Mouse (Mus musculus) midbrain, embryonic 14.5 days (tissue): Measurements from ENCODE around the gene Zfp664. TPM values are rescaled to one million over a fixed set of nuclear protein-coding genes. Genes with fewer than 3 reads are reported as not detected.
A peak's percentile ranks its signal among the peaks of the same experiment; 100 is the strongest.

Experiments used
- ATAC-seq: fragments of 200-750 bp; cut with Nextera tagmentation; 2 replicates; pipeline ENCODE4 v1.8.0; 2017; ENCODE audit warnings: moderate number of reproducible peaks, moderate library complexity; ENCODE audit not compliant: low FRiP score, low TSS enrichment
- DNase-seq: peaks from one replicate; pipeline ENCODE4 v3.0.0-alpha.2; 2015
- H3K27ac ChIP-seq: fragments of 300-500 bp; sonication (generic); replicated peaks from 2 replicates; pipeline ENCODE4 v1.5.1; 2014; ENCODE audit warnings: mild to moderate bottlenecking, low read depth, low read length, moderate library complexity
- H3K27me3 ChIP-seq: fragments of 300-500 bp; sonication (generic); 2 replicates; pipeline ENCODE4 v1.6.1; 2014; ENCODE audit warnings: low read length, control low read depth, mixed read lengths; ENCODE audit not compliant: control insufficient read depth, insufficient read depth
- H3K36me3 ChIP-seq: fragments of 300-500 bp; sonication (generic); 2 replicates; pipeline ENCODE4 v1.6.1; 2014; ENCODE audit warnings: low read length, control low read depth; ENCODE audit not compliant: control insufficient read depth, insufficient read depth
- H3K4me1 ChIP-seq: fragments of 300-500 bp; sonication (generic); 2 replicates; pipeline ENCODE4 v1.6.1; 2014; ENCODE audit warnings: mild to moderate bottlenecking, antibody characterized with exemption, low read length, control low read depth; ENCODE audit not compliant: control insufficient read depth, insufficient read depth
- H3K4me2 ChIP-seq: fragments of 300-500 bp; sonication (generic); 2 replicates; pipeline ENCODE4 v1.6.1; 2014; ENCODE audit warnings: mild to moderate bottlenecking, low read length, moderate library complexity
- H3K4me3 ChIP-seq: fragments of 300-500 bp; sonication (generic); replicated peaks from 2 replicates; pipeline ENCODE4 v1.5.1; 2014; ENCODE audit warnings: low read depth, low read length
- H3K9ac ChIP-seq: fragments of 300-500 bp; sonication (generic); replicated peaks from 2 replicates; pipeline ENCODE4 v1.6.1; 2014; ENCODE audit warnings: mild to moderate bottlenecking, low read length, moderate library complexity
- H3K9me3 ChIP-seq: fragments of 300-500 bp; sonication (generic); 2 replicates; pipeline ENCODE4 v1.6.1; 2016; ENCODE audit warnings: low read length, control low read depth, mixed read lengths; ENCODE audit not compliant: control insufficient read depth
- WGBS: fragments of 180-500 bp; shearing (Covaris S2); extraction: QIAGEN DNeasy Blood & Tissue Kit; methylation state at CpG from one replicate; pipeline ENCODE4 v1.1.7; 2014; 5-methylcytosine and 5-hydroxymethylcytosine counted together
- polyA plus RNA-seq: library from polyadenylated mRNA; unstranded; fragments of >200 nt; fragmentation: Nextera tagmentation; extraction: Ambion mirVana; gene quantifications from 2 replicates; pipeline ENCODE4 v1.2.1, GENCODE M21; 2014

Zfp664 gene
- polyA plus RNA-seq, result 87.3 and 107 TPM in 2 replicates

DNA sequence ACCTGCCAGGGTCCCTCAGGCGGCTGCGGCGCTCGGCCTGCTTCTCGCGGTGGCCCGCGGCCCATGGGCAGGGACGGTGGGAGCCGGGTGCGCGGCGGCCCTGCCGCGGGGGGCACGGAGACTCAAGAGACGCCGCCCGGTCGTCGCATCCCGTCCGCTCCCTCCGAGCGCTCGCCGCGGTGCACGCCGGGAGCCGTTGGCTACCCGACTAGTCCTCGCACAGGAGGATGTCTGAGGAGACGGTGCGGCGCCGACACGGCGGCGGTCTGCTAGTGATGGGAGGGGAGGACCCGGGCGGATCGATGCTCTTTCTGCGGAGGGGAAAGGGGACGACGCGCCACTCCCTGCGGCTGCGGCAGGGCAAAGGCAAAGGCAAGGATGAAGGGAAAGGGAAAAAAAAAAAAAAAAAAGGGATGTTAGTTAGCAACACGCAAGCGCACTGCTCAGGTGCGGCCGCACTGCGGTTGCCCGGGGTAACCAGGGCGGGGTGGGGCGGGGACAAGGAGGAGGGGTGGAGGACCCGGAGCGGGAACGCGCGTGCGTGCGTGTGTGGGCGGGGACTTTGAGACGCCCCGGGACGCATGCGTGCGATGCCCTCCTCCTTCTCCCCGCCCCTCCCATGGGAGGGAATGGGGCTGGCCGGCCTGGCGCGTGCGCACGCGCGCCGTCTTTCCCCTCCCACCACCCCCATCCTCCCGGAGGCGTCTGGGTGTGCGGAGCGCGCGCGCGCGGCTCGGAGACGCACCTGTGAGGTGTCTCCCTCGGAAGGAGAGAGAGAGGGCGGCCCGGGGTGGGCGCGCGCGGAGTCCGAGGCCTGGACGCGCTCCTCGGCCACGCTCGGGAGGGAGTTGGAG is at the start of gene Zfp664, which contains the start of gene Ccdc92:
Zfp664 (plus strand) TSS at position 679 of the 854 bp plus-strand sequence.
Ccdc92 (minus strand) TSS at position 412 of the 854 bp plus-strand sequence.
- Histone ChIP-seq H3K36me3 (peaks cover 5% of the 10 kb centered on the region; the same call in 1 of the 2 replicates), H3K9me3 (no peaks in the 10 kb centered on the region), H3K4me3 (peak within 1 kb of the TSS; percentile 88), H3K27me3 (no peaks in the 10 kb centered on the region), H3K4me2 (peak within 1 kb of the TSS; percentile 89), H3K4me1 (peaks cover 35% of the 10 kb centered on the region), H3K27ac (peak within 1 kb of the TSS; percentile 94), H3K9ac (peak within 1 kb of the TSS; percentile 95)
- WGBS, result under 1% methylated on average over 98 of the region's 103 CpGs
- ATAC-seq (peak; percentile 93), DNase-seq (peak; percentile 100)

DNA sequence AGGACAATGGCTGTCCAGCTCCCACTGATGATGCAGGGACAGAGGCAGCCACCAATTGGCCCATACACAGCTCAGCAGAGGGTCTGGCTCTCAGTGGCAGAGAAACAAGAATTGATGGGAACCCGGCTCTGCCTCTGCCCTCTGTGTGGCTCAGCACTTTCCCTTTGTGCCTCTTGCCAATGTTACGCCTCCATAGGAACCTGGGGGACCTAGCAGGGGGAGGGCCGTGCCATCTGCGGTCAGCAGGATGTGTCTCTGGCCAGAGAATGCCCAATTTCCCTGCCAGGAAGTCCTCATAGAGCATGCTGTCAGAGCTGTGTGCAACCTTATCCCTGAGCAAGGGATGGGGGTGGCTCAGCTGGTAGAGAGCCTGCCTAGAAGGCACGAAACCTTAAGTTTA is 47.7 kb upstream of the Zfp664 start:
- H3K9me3 ChIP-seq, result no peaks in the 10 kb centered on the region
- ATAC-seq (no peak), DNase-seq (no peak)
- H3K9ac ChIP-seq, result no peak overlapping the region
- no peak overlapping the region for H3K4me3 ChIP-seq
- H3K27me3 ChIP-seq, result no peaks in the 10 kb centered on the region
- no peak overlapping the region for H3K4me2 ChIP-seq
- no peaks in the 10 kb centered on the region for H3K36me3 ChIP-seq
- no peak overlapping the region for H3K27ac ChIP-seq
- 72% methylated on average over 5 of the region's 5 CpGs for WGBS
- H3K4me1 ChIP-seq, result no peaks in the 10 kb centered on the region

DNA sequence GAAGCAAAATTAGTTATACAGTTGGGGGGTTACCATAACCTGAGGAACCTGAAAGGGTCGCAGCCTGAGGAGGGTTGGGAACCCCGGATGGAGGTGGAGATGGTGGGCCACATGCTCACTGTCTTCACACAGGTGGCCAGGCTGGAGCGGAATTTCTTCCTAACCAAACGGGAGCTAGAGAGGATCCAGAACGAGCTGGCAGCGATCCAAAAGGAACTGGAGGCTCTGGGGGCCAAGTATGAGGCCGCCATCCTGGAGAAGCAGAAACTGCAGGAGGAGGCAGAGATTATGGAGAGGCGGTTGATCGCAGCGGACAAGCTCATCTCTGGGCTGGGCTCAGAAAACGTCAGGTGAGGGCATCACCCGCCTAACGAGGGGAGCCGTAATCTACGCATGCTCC is 45.4 kb upstream of the Zfp664 start:
- 88% methylated on average over 15 of the region's 15 CpGs for WGBS
- DNase-seq, result no peak

DNA sequence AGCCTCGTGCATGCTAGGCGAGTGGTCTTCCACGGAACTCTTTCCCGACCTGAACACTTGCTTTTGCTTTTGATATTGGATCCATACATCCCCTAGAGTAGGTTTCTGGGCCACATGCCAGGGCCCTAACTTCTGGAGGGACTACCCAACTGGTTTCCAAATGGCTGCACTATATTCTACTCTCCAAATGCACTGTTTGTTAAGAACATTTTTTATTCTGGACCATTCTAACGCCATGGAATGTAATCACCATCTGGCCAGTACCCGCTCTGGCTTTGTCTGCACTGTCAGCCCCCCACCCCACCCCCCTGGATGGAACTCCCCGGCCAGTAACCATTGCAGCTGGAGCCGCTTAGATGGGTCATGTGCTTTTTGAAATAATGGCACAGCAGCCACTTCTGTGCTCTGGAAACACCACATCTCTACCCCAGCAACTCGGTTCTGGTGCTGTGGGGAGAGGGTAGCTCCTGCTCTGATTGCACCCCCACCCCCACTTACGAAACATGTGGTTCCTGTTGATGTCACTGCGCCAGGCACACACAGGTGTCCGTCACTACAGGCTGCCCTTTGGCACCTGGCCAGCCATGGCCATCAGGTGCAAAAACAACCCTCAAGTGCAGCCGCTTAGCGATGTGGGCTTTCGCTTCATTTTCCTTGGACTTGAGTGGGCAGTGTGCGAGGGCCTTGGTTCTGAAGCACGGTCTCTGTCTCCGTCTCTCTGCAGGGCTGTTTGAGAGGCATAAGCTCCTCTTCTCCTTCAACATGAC is 40.2 kb upstream of the Zfp664 start:
- H3K4me2 ChIP-seq, result no peak overlapping the region
- DNase-seq (no peak), ATAC-seq (no peak)
- no peaks in the 10 kb centered on the region for H3K4me1 ChIP-seq
- no peaks in the 10 kb centered on the region for H3K36me3 ChIP-seq
- no peak overlapping the region for H3K27ac ChIP-seq
- H3K9ac ChIP-seq, result no peak overlapping the region
- H3K9me3 ChIP-seq, result no peaks in the 10 kb centered on the region
- 86% methylated on average over 18 of the region's 18 CpGs for WGBS
- no peaks in the 10 kb centered on the region for H3K27me3 ChIP-seq
- H3K4me3 ChIP-seq, result no peak overlapping the region

More for the DNA sequence above, 45.4 kb upstream of the Zfp664 start:
- H3K4me3 ChIP-seq, result no peak overlapping the region
- H3K4me1 ChIP-seq, result no peaks in the 10 kb centered on the region
- no peak overlapping the region for H3K9ac ChIP-seq
- H3K9me3 ChIP-seq, result no peaks in the 10 kb centered on the region
- no peak overlapping the region for H3K4me2 ChIP-seq
- H3K27ac ChIP-seq, result no peak overlapping the region
- no peaks in the 10 kb centered on the region for H3K27me3 ChIP-seq
- no peaks in the 10 kb centered on the region for H3K36me3 ChIP-seq
- ATAC-seq, result no peak

DNA sequence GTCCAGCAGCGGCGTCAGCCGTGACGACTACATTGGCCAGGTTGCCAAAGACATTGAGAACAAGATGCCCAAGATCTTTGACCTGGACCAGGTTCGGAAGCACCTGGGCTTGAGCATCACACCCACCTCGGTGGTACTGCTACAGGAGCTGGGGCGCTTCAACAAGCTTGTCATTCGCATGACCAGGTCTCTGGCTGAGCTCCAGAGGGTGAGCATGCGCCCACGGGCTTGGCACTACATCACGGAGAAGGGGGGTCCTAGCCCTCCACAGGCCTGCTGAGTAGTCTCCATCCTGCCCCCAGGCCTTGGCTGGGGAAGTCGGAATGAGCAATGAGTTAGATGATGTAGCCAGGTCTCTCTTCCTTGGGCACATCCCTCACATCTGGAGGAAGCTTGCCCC is 32.2 kb upstream of the Zfp664 start:
- no peak overlapping the region for H3K9ac ChIP-seq
- no peak overlapping the region for H3K27ac ChIP-seq
- peaks cover 31% of the 10 kb centered on the region for H3K36me3 ChIP-seq
- no peaks in the 10 kb centered on the region for H3K27me3 ChIP-seq
- H3K4me1 ChIP-seq, result no peaks in the 10 kb centered on the region
- H3K4me3 ChIP-seq, result no peak overlapping the region
- DNase-seq, result no peak
- WGBS, result 92% methylated on average over 12 of the region's 12 CpGs
- ATAC-seq, result no peak
- H3K9me3 ChIP-seq, result no peaks in the 10 kb centered on the region
- no peak overlapping the region for H3K4me2 ChIP-seq

DNA sequence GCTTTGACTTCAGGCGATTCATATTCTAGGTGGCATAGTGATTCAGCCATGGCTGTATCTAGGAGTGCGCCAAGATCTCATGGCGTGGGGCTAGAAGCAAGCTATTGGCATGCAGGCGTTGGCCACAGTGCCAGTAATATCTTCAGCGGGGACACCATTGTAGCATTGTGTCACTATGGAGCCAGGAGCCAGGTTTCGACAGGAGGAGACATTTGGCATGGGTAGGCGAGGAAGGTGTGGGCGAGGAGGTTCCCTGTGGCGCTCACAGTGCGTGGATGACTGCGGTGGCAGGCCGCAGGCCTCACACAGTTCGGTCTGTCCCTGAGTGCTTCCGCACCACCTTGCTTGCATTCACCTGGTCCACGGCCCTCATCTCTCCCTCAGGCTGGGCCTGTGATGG is 27.3 kb upstream of the Zfp664 start:
- Histone ChIP-seq H3K27me3 (no peaks in the 10 kb centered on the region), H3K4me1 (no peaks in the 10 kb centered on the region), H3K9me3 (no peaks in the 10 kb centered on the region), H3K9ac (no peak overlapping the region), H3K27ac (no peak overlapping the region), H3K4me3 (no peak overlapping the region), H3K4me2 (no peak overlapping the region), H3K36me3 (peaks cover 68% of the 10 kb centered on the region)
- DNase-seq, result no peak
- no peak for ATAC-seq
- 94% methylated on average over 15 of the region's 15 CpGs for WGBS

DNA sequence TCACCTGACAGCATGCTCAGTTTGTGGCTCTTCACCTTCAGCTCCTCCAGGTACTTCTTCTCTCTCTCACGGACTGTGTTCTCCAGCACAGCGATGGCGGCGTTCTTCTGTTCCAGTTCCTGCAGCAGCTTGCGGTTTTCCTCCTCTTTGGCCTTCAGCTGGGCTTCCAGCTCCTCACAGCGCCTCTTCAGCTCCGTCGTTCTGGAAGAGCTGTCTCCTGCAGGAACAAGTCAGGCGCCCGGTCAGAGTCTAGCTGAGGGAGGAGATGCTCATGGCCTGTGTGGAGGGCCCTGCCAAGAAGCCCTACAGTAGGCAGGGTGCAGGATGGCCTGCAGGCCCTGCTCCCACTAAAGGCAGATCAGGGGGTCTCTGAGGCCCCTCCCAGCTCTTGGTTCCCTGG is 26.4 kb upstream of the Zfp664 start:
- 91% methylated on average over 10 of the region's 10 CpGs for WGBS
- ATAC-seq, result no peak
- Histone ChIP-seq H3K9ac (no peak overlapping the region), H3K4me2 (no peak overlapping the region), H3K4me3 (no peak overlapping the region), H3K36me3 (peaks cover 68% of the 10 kb centered on the region), H3K9me3 (no peaks in the 10 kb centered on the region), H3K4me1 (no peaks in the 10 kb centered on the region), H3K27me3 (no peaks in the 10 kb centered on the region), H3K27ac (no peak overlapping the region)
- DNase-seq, result no peak

DNA sequence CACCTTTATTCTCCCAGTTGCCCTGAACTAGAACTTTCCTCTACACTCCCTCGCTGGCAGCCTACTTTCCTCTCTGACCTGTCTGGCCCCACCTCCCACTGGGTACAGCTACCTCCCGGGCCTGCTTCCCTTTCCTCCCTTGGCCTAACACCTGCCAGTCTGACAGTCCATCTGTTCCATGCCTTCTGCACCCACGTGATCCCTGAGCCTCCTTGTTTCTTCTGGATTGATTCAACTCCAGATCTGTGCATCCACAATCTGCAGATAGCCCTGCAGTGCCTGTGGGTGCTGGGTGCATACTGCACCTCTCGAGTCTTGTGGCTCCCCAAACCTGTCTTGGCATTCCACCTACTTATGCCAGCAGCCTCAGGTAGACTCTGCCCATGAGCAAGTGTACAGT is 25.9 kb upstream of the Zfp664 start:
- no peaks in the 10 kb centered on the region for H3K27me3 ChIP-seq
- WGBS, result 74% methylated on average over 4 of the region's 4 CpGs
- no peak overlapping the region for H3K4me3 ChIP-seq
- H3K27ac ChIP-seq, result no peak overlapping the region
- H3K9me3 ChIP-seq, result no peaks in the 10 kb centered on the region
- no peak for DNase-seq
- H3K4me1 ChIP-seq, result no peaks in the 10 kb centered on the region
- no peak overlapping the region for H3K9ac ChIP-seq
- ATAC-seq, result no peak
- H3K4me2 ChIP-seq, result no peak overlapping the region
- H3K36me3 ChIP-seq, result peaks cover 68% of the 10 kb centered on the region
